Mouse (Mus musculus) myocyte (in vitro differentiated cells): Measurements from ENCODE around the gene Sbk2. TPM values are rescaled to one million over a fixed set of nuclear protein-coding genes. Genes with fewer than 3 reads are reported as not detected.
A peak's percentile ranks its signal among the peaks of the same experiment; 100 is the strongest.

Source experiments
- H3K27me3 ChIP-seq: one replicate; pipeline ENCODE4 v1.6.1; 2011; ENCODE audit not compliant: control insufficient read depth, insufficient read depth, insufficient read length
- H3K36me3 ChIP-seq: one replicate; pipeline ENCODE4 v1.6.1; 2011; ENCODE audit not compliant: control insufficient read depth, insufficient read depth
- H3K4me2 ChIP-seq: one replicate; pipeline ENCODE4 v1.6.1; 2011; ENCODE audit warnings: low read depth, control low read depth
- H3K4me3 ChIP-seq: one replicate; pipeline ENCODE4 v1.5.1; 2011; ENCODE audit warnings: mild to moderate bottlenecking, control low read depth, moderate library complexity
- H3K79me2 ChIP-seq: one replicate; pipeline ENCODE4 v1.6.1; 2011; ENCODE audit not compliant: control insufficient read depth, insufficient read depth
- H3ac ChIP-seq: one replicate; pipeline ENCODE4 v1.6.1; 2011; ENCODE audit not compliant: control insufficient read depth, insufficient read length
- CEBPB ChIP-seq: IDR thresholded peaks from 2 replicates; pipeline ENCODE4 v1.6.1; 2011; ENCODE audit warnings: mild to moderate bottlenecking, moderate library complexity; ENCODE audit not compliant: poor library complexity, insufficient read depth, severe bottlenecking
- E2F4 ChIP-seq: IDR thresholded peaks from one replicate; pipeline ENCODE4 v1.6.1; 2011; ENCODE audit warnings: mild to moderate bottlenecking, control low read depth, moderate library complexity; ENCODE audit not compliant: insufficient read depth
- MAX ChIP-seq: IDR thresholded peaks from one replicate; pipeline ENCODE4 v1.6.1; 2011; ENCODE audit warnings: low read depth, mild to moderate bottlenecking, control low read depth
- MYOD1 ChIP-seq, 3 experiments: IDR thresholded peaks; one replicate each; pipeline ENCODE4 v1.6.1; 2011; ENCODE audit warnings: control low read depth in 2 of 3, low read depth in 2 of 3, mild to moderate bottlenecking in 2 of 3, moderate library complexity in 1 of 3; ENCODE audit not compliant: insufficient read length in 2 of 3, control insufficient read depth in 1 of 3
- MYOG ChIP-seq, 3 experiments: IDR thresholded peaks; one replicate each; pipeline ENCODE4 v1.6.1; 2011; ENCODE audit warnings: control low read depth in 2 of 3, low read depth in 2 of 3, mild to moderate bottlenecking in 2 of 3; ENCODE audit not compliant: insufficient read length in 2 of 3, control insufficient read depth in 1 of 3, insufficient read depth in 1 of 3
- POLR2A ChIP-seq: IDR thresholded peaks from one replicate; pipeline ENCODE4 v1.6.1; 2011; ENCODE audit warnings: low read depth, mild to moderate bottlenecking, control low read depth, moderate library complexity; ENCODE audit not compliant: insufficient read length
- POLR2AphosphoS2 ChIP-seq: IDR thresholded peaks from one replicate; pipeline ENCODE4 v1.6.1; 2011; ENCODE audit warnings: low read depth, control low read depth; ENCODE audit not compliant: insufficient read length
- REST ChIP-seq: IDR thresholded peaks from one replicate; pipeline ENCODE4 v1.6.1; 2011; ENCODE audit warnings: mild to moderate bottlenecking, control low read depth, moderate library complexity; ENCODE audit not compliant: insufficient read depth, insufficient read length
- SRF ChIP-seq: IDR thresholded peaks from one replicate; pipeline ENCODE4 v1.6.1; 2011; ENCODE audit warnings: low read depth; ENCODE audit not compliant: control insufficient read depth, insufficient read length
- TCF12 ChIP-seq: IDR thresholded peaks from one replicate; pipeline ENCODE4 v1.6.1; 2011; ENCODE audit warnings: mild to moderate bottlenecking, control low read depth; ENCODE audit not compliant: poor library complexity, insufficient read depth, severe bottlenecking
- TCF3 ChIP-seq: IDR thresholded peaks from one replicate; pipeline ENCODE4 v1.6.1; 2011; ENCODE audit warnings: low read depth, control low read depth; ENCODE audit not compliant: insufficient read length
- USF1 ChIP-seq: IDR thresholded peaks from one replicate; pipeline ENCODE4 v1.6.1; 2011; ENCODE audit warnings: low read depth, mild to moderate bottlenecking, control low read depth, moderate library complexity
- polyA plus RNA-seq: library from polyadenylated mRNA; unstranded; fragments of >200 nt; fragmentation: generic; extraction: Trizol; gene quantifications from one replicate; pipeline ENCODE4 v1.2.1, GENCODE M21; 2012; ENCODE audit warnings: missing spikeins

The Sbk2 gene
- polyA plus RNA-seq, 1 experiment, result 7.1 TPM

- Histone ChIP-seq H3K4me2 (peak overlapping the region; percentile 84), H3K36me3 (no peaks in the 10 kb centered on the region), H3K4me3 (peak overlapping the region; percentile 7), H3K79me2 (no peaks in the 10 kb centered on the region), H3ac (no peak overlapping the region), H3K27me3 (no peaks in the 10 kb centered on the region)
- peak; percentile 11 for TF ChIP-seq TCF12
- TF ChIP-seq MYOG (IDR thresholded peaks at IDR 0.05; ENCODE audit: control insufficient read depth in 1 of 3, insufficient read depth in 1 of 3, insufficient read length in 2 of 3, low read depth in 2 of 3), result peak in 2 of 3 experiments; percentile 16 to 62
- peak in 2 of 3 experiments; percentile 78 to 79 for TF ChIP-seq MYOD1 (IDR thresholded peaks at IDR 0.05; ENCODE audit: control insufficient read depth in 1 of 3, insufficient read length in 2 of 3, low read depth in 2 of 3)
- TF ChIP-seq E2F4, result no peak
- no peak for TF ChIP-seq MAX
- no peak for TF ChIP-seq SRF
Observed at GRCm38 (mm10) chr7:4924891-4925301, 39.3 kb downstream of the Sbk2 start.

- TF ChIP-seq MYOD1 (IDR thresholded peaks at IDR 0.05; ENCODE audit: control insufficient read depth in 1 of 3, insufficient read length in 2 of 3, low read depth in 2 of 3) (no peak), POLR2AphosphoS2 (no peak), USF1 (no peak), TCF12 (no peak), TCF3 (no peak), E2F4 (no peak), POLR2A (no peak), REST (no peak), MAX (no peak), MYOG (IDR thresholded peaks at IDR 0.05; ENCODE audit: control insufficient read depth in 1 of 3, insufficient read depth in 1 of 3, insufficient read length in 2 of 3, low read depth in 2 of 3) (no peak)
- peak overlapping the region; percentile 7 for H3K4me3 ChIP-seq
Observed at GRCm38 (mm10) chr7:4924483-4924882, 39.7 kb downstream of the Sbk2 start.

DNA sequence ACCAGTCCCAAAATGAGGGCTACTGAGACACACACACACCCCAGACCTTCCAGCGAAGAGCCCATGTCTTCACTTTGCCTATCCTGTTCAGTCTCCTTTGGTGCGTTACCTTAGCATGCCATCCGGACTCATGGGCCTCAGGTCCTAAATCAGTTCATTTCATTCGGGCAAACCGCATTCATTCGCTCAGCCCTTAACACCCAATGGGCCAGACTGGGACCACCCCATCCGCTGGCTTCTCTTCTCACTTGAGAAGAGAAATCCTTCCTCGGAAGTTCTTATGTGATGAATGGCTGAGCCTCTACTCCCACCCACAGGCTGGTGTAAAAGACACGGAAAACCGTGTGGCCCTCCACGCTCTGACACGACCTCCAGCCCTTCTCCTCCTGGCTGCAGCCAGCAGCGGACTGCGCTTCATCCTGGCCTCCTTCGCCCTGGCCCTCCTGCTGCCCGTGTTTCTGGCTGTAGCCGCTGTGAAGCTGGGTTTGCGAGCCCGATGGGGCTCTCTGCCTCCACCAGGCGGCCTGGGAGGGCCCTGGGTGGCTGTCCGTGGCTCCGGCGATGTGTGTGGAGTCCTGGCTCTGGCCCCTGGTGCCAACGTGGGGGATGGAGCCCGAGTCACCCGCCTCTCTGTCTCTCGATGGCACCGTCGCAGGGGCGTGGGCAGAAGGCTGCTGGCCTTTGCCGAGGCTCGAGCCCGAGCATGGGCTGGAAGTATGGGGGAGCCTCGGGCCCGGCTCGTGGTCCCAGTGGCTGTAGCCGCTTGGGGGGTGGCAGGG lies 40.4 kb downstream of the Sbk2 start:
- Histone ChIP-seq H3K4me2 (peak overlapping the region; percentile 84), H3K27me3 (no peaks in the 10 kb centered on the region), H3K79me2 (no peaks in the 10 kb centered on the region), H3K36me3 (no peaks in the 10 kb centered on the region), H3ac (peak overlapping the region; percentile 33), H3K4me3 (peak overlapping the region; percentile 7)
- TF ChIP-seq REST (no peak), MYOG (IDR thresholded peaks at IDR 0.05; ENCODE audit: control insufficient read depth in 1 of 3, insufficient read depth in 1 of 3, insufficient read length in 2 of 3, low read depth in 2 of 3) (peak in 1 of 3 experiments; percentile 18), CEBPB (no peak), MYOD1 (IDR thresholded peaks at IDR 0.05; ENCODE audit: control insufficient read depth in 1 of 3, insufficient read length in 2 of 3, low read depth in 2 of 3) (no peak), TCF12 (no peak), SRF (no peak), TCF3 (no peak)

More at GRCm38 (mm10) chr7:4924483-4924882, 39.7 kb downstream of the Sbk2 start:
- H3K4me2 ChIP-seq, result peak overlapping the region; percentile 84
- no peaks in the 10 kb centered on the region for H3K79me2 ChIP-seq
- H3K36me3 ChIP-seq, result no peaks in the 10 kb centered on the region
- H3K27me3 ChIP-seq, result no peaks in the 10 kb centered on the region
- H3ac ChIP-seq, result peak overlapping the region; percentile 33

GRCm38 (mm10) chr7:4922931-4923565 lies 41.2 kb downstream of the Sbk2 start:
- H3K36me3 ChIP-seq, result no peaks in the 10 kb centered on the region
- no peak overlapping the region for H3K4me3 ChIP-seq
- peak overlapping the region; percentile 84 for H3K4me2 ChIP-seq
- no peaks in the 10 kb centered on the region for H3K79me2 ChIP-seq
- H3K27me3 ChIP-seq, result no peaks in the 10 kb centered on the region
- H3ac ChIP-seq, result no peak overlapping the region
- no peak for TF ChIP-seq POLR2A
- TF ChIP-seq SRF, result no peak
- TF ChIP-seq TCF12, result no peak
- no peak for TF ChIP-seq REST
- TF ChIP-seq MYOD1 (IDR thresholded peaks at IDR 0.05; ENCODE audit: control insufficient read depth in 1 of 3, insufficient read length in 2 of 3, low read depth in 2 of 3), result no peak
- no peak for TF ChIP-seq POLR2AphosphoS2
- no peak for TF ChIP-seq CEBPB
- no peak for TF ChIP-seq MAX
- no peak for TF ChIP-seq USF1
- no peak for TF ChIP-seq MYOG (IDR thresholded peaks at IDR 0.05; ENCODE audit: control insufficient read depth in 1 of 3, insufficient read depth in 1 of 3, insufficient read length in 2 of 3, low read depth in 2 of 3)
- no peak for TF ChIP-seq E2F4
- no peak for TF ChIP-seq TCF3

- H3K4me2 ChIP-seq, result no peak overlapping the region
- H3K4me3 ChIP-seq, result no peak overlapping the region
- TF ChIP-seq POLR2AphosphoS2 (peak; percentile 62), MYOD1 (IDR thresholded peaks at IDR 0.05; ENCODE audit: control insufficient read depth in 1 of 3, insufficient read length in 2 of 3, low read depth in 2 of 3) (no peak)
- H3K79me2 ChIP-seq, result no peaks in the 10 kb centered on the region
- no peaks in the 10 kb centered on the region for H3K36me3 ChIP-seq
- no peaks in the 10 kb centered on the region for H3K27me3 ChIP-seq
- H3ac ChIP-seq, result no peak overlapping the region
Observed at GRCm38 (mm10) chr7:4922508-4922907, 41.7 kb downstream of the Sbk2 start.
